In the genomic region with DNA sequence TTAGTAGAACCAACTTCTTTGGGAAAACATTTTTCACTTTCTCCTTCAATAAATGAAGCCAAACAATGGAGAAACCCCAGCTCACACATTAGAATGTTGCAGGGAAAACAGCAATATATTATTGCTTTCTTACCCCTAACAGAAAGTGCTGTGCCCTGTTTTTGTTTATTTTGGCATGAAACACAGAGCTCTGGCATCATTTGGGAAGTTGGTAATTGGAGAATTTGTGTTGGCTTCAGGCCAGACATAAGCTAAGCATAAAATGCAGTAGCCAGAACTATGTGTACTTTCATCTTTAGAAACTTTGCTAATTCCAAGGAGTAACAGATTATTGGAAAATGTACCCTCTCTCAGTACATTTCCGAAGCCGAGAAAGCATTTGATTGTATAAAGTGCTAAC, we compare ENCODE assay signal across 17 mouse cellular contexts.
A peak's percentile ranks its signal among the peaks of the same experiment; 100 is the strongest.
DNase-seq lines count a peak whose midpoint lies in the region; ATAC-seq lines count a peak whose summit lies in the region.
"Had no signal": no experiment of that assay in that cellular context is flagged by ENCODE, and none has a peak within 500 bp of the region (broad histone marks: within the 10 kb centered on the region; RNA-seq: fewer than 3 reads in every experiment).

No protein-coding gene starts in this region.

- DNase-seq in lung, adult 18-20 months: peak; percentile 5 to 31
- DNase-seq in lung, postnatal 10 days: no peak
- DNase-seq in brain, adult 2 months (ENCODE audit: low read depth, low spot score): peak; percentile 6
- DNase-seq in lung, postnatal 36 days: peak; percentile 33
- no peak for DNase-seq in urinary bladder, postnatal 25 days (ENCODE audit: low spot score)
- no peak for DNase-seq in thymus, postnatal 4 days
- DNase-seq: cerebellum, postnatal 14 days; left cerebral cortex, postnatal 4 days; thymus, postnatal 14 days had no signal

- peak; percentile 29; the same call in 1 of the 2 replicates for ATAC-seq in heart, embryonic 12.5 days (ENCODE audit: insufficient number of reproducible peaks, low FRiP score)
- ATAC-seq in heart, embryonic 11.5 days (replicated peaks; ENCODE audit: insufficient number of reproducible peaks, low FRiP score, low TSS enrichment): no peak
- ATAC-seq: forebrain, embryonic 15.5 days; intestine, postnatal 0 days had no signal

- H3K4me2 ChIP-seq in heart, embryonic 12.5 days: no peak overlapping the region
- no peak overlapping the region for H3K4me2 ChIP-seq in heart, embryonic 11.5 days
- H3K4me2 ChIP-seq: embryonic facial prominence, embryonic 13.5 days; forebrain, embryonic 15.5 days; hindbrain, embryonic 12.5 days; midbrain, embryonic 12.5 days had no signal

- no peak overlapping the region for H3K9ac ChIP-seq in heart, embryonic 12.5 days
- no peak overlapping the region for H3K9ac ChIP-seq in heart, embryonic 11.5 days (ENCODE audit: low read depth, low read length)
- H3K9ac ChIP-seq: embryonic facial prominence, embryonic 13.5 days; forebrain, embryonic 15.5 days; hindbrain, embryonic 12.5 days; midbrain, embryonic 12.5 days had no signal

- WGBS in heart, embryonic 12.5 days: 36% methylated on average over 2 of the region's 2 CpGs
- WGBS in heart, embryonic 11.5 days (ENCODE audit: insufficient replicate concordance): 49% methylated on average over 2 of the region's 2 CpGs

- no peak overlapping the region for H3K4me3 ChIP-seq in heart, embryonic 12.5 days
- H3K4me3 ChIP-seq in heart, embryonic 11.5 days (ENCODE audit: low read depth, low read length): no peak overlapping the region
- H3K4me3 ChIP-seq: embryonic facial prominence, embryonic 13.5 days; forebrain, embryonic 15.5 days; heart, embryonic 10.5 days; hindbrain, embryonic 12.5 days; midbrain, embryonic 12.5 days had no signal

- H3K36me3 ChIP-seq in heart, embryonic 12.5 days: no peaks in the 10 kb centered on the region
- no peaks in the 10 kb centered on the region for H3K36me3 ChIP-seq in heart, embryonic 11.5 days (ENCODE audit: control insufficient read depth, insufficient read depth, low read length)
- H3K36me3 ChIP-seq: embryonic facial prominence, embryonic 13.5 days; forebrain, embryonic 15.5 days; heart, embryonic 10.5 days; hindbrain, embryonic 12.5 days; midbrain, embryonic 12.5 days had no signal

- 0 out of 2 replicates have a peak, but pooled peaks cover 3% of the 10 kb centered on the region for H3K9me3 ChIP-seq in heart, embryonic 12.5 days (replicated peaks)
- H3K9me3 ChIP-seq in heart, embryonic 11.5 days (replicated peaks; ENCODE audit: control insufficient read depth, low read length): no peaks in the 10 kb centered on the region
- H3K9me3 ChIP-seq: embryonic facial prominence, embryonic 13.5 days; forebrain, embryonic 15.5 days; heart, embryonic 10.5 days; midbrain, embryonic 12.5 days had no signal

- no peaks in the 10 kb centered on the region for H3K27me3 ChIP-seq in heart, embryonic 12.5 days (replicated peaks)
- H3K27me3 ChIP-seq in heart, embryonic 11.5 days (ENCODE audit: control insufficient read depth, insufficient read depth, low read length): no peaks in the 10 kb centered on the region
- H3K27me3 ChIP-seq: embryonic facial prominence, embryonic 13.5 days; forebrain, embryonic 15.5 days; hindbrain, embryonic 12.5 days; midbrain, embryonic 12.5 days had no signal

- no peak overlapping the region for H3K27ac ChIP-seq in heart, embryonic 12.5 days (ENCODE audit: poor library complexity, severe bottlenecking)
- no peak overlapping the region for H3K27ac ChIP-seq in heart, embryonic 11.5 days (ENCODE audit: low read depth, low read length)
- H3K27ac ChIP-seq: embryonic facial prominence, embryonic 13.5 days; forebrain, embryonic 15.5 days; heart, embryonic 10.5 days; hindbrain, embryonic 12.5 days; midbrain, embryonic 12.5 days had no signal

- peaks cover 3% of the 10 kb centered on the region; the same call in 1 of the 2 replicates for H3K4me1 ChIP-seq in heart, embryonic 12.5 days (replicated peaks)
- H3K4me1 ChIP-seq in heart, embryonic 11.5 days (ENCODE audit: control insufficient read depth, insufficient read depth, low read length): no peaks in the 10 kb centered on the region; the same call in 1 of the 2 replicates
- H3K4me1 ChIP-seq: embryonic facial prominence, embryonic 13.5 days; forebrain, embryonic 15.5 days; heart, embryonic 10.5 days; hindbrain, embryonic 12.5 days; midbrain, embryonic 12.5 days had no signal

Comparison
In these comparisons a context has a peak if more than half of its experiments do, and no peak if none do; other contexts are left out.
1. DNase-seq: peak in lung, adult 18-20 months (2 of 2), brain, adult 2 months (single experiment) and lung, postnatal 36 days (single experiment); none in lung, postnatal 10 days (single experiment), urinary bladder, postnatal 25 days (single experiment) and thymus, postnatal 4 days (single experiment).